Mouse (Mus musculus): ENCODE data around the gene Stxbp3. TPM values are rescaled to one million over a fixed set of nuclear protein-coding genes. Genes with fewer than 3 reads are reported as not detected.

Stxbp3 gene
- polyA plus RNA-seq, 1 experiment, result 0.74 TPM

- TF ChIP-seq GATA1 (IDR thresholded peaks at IDR 0.05; ENCODE audit: low read length), result no peak
- no peak for TF ChIP-seq TAL1 (IDR thresholded peaks at IDR 0.05; ENCODE audit: low read length)
- H3K27me3 ChIP-seq (ENCODE audit: control insufficient read depth), result no peaks in the 10 kb centered on the region
- no peaks in the 10 kb centered on the region for H3K9me3 ChIP-seq (ENCODE audit: control insufficient read depth, low read length)
- peaks cover 72% of the 10 kb centered on the region for H3K36me3 ChIP-seq (ENCODE audit: control insufficient read depth)
- no peak overlapping the region for H3K4me3 ChIP-seq (replicated peaks)
- no peaks in the 10 kb centered on the region for H3K4me1 ChIP-seq (ENCODE audit: control insufficient read depth)
Measured at GRCm38 (mm10) chr3:108794780-108795179, 45.5 kb downstream of the Stxbp3 start.

- Histone ChIP-seq H3K4me1 (ENCODE audit: control insufficient read depth) (no peaks in the 10 kb centered on the region; the same call in 1 of the 2 replicates), H3K27me3 (ENCODE audit: control insufficient read depth) (no peaks in the 10 kb centered on the region), H3K9me3 (ENCODE audit: control insufficient read depth, low read length) (no peaks in the 10 kb centered on the region), H3K4me3 (replicated peaks) (no peak overlapping the region), H3K36me3 (ENCODE audit: control insufficient read depth) (peaks cover 55% of the 10 kb centered on the region)
- no peak for TF ChIP-seq TAL1 (IDR thresholded peaks at IDR 0.05; ENCODE audit: low read length)
- no peak for TF ChIP-seq GATA1 (IDR thresholded peaks at IDR 0.05; ENCODE audit: low read length)
Measured at GRCm38 (mm10) chr3:108792420-108792819, 47.9 kb downstream of the Stxbp3 start.

GRCm38 (mm10) chr3:108791054-108791706 is 49.1 kb downstream of the Stxbp3 start:
- no peaks in the 10 kb centered on the region for H3K9me3 ChIP-seq (ENCODE audit: control insufficient read depth, low read length)
- peaks cover 43% of the 10 kb centered on the region for H3K36me3 ChIP-seq (ENCODE audit: control insufficient read depth)
- TF ChIP-seq TAL1 (IDR thresholded peaks at IDR 0.05; ENCODE audit: low read length), result no peak
- TF ChIP-seq GATA1 (IDR thresholded peaks at IDR 0.05; ENCODE audit: low read length), result no peak
- H3K27me3 ChIP-seq (ENCODE audit: control insufficient read depth), result no peaks in the 10 kb centered on the region
- H3K4me1 ChIP-seq (ENCODE audit: control insufficient read depth), result no peaks in the 10 kb centered on the region; the same call in 1 of the 2 replicates
- H3K4me3 ChIP-seq (replicated peaks), result no peak overlapping the region

GRCm38 (mm10) chr3:108790499-108790898 is 49.8 kb downstream of the Stxbp3 start:
- TF ChIP-seq TAL1 (IDR thresholded peaks at IDR 0.05; ENCODE audit: low read length) (no peak), GATA1 (IDR thresholded peaks at IDR 0.05; ENCODE audit: low read length) (no peak)
- H3K9me3 ChIP-seq (ENCODE audit: control insufficient read depth, low read length), result no peaks in the 10 kb centered on the region
- peaks cover 37% of the 10 kb centered on the region for H3K36me3 ChIP-seq (ENCODE audit: control insufficient read depth)
- H3K27me3 ChIP-seq (ENCODE audit: control insufficient read depth), result no peaks in the 10 kb centered on the region
- no peaks in the 10 kb centered on the region; the same call in 1 of the 2 replicates for H3K4me1 ChIP-seq (ENCODE audit: control insufficient read depth)
- H3K4me3 ChIP-seq (replicated peaks), result no peak overlapping the region

GRCm38 (mm10) chr3:108789299-108789698 is 51.0 kb downstream of the Stxbp3 start:
- no peak for TF ChIP-seq GATA1 (IDR thresholded peaks at IDR 0.05; ENCODE audit: low read length)
- TF ChIP-seq TAL1 (IDR thresholded peaks at IDR 0.05; ENCODE audit: low read length), result no peak
- Histone ChIP-seq H3K4me1 (ENCODE audit: control insufficient read depth) (no peaks in the 10 kb centered on the region; the same call in 1 of the 2 replicates), H3K4me3 (replicated peaks) (no peak overlapping the region), H3K36me3 (ENCODE audit: control insufficient read depth) (peaks cover 29% of the 10 kb centered on the region), H3K27me3 (ENCODE audit: control insufficient read depth) (no peaks in the 10 kb centered on the region), H3K9me3 (ENCODE audit: control insufficient read depth, low read length) (no peaks in the 10 kb centered on the region)

- no peak for TF ChIP-seq GATA1 (IDR thresholded peaks at IDR 0.05; ENCODE audit: low read length)
- TF ChIP-seq TAL1 (IDR thresholded peaks at IDR 0.05; ENCODE audit: low read length), result no peak
- H3K9me3 ChIP-seq (ENCODE audit: control insufficient read depth, low read length), result no peaks in the 10 kb centered on the region
- no peak overlapping the region for H3K4me3 ChIP-seq (replicated peaks)
- peaks cover 20% of the 10 kb centered on the region for H3K36me3 ChIP-seq (ENCODE audit: control insufficient read depth)
- no peaks in the 10 kb centered on the region; the same call in 1 of the 2 replicates for H3K4me1 ChIP-seq (ENCODE audit: control insufficient read depth)
- H3K27me3 ChIP-seq (ENCODE audit: control insufficient read depth), result no peaks in the 10 kb centered on the region
Measured at GRCm38 (mm10) chr3:108788455-108788794, 51.9 kb downstream of the Stxbp3 start.

- H3K9me3 ChIP-seq (ENCODE audit: control insufficient read depth, low read length), result no peaks in the 10 kb centered on the region
- H3K4me3 ChIP-seq (replicated peaks), result no peak overlapping the region
- TF ChIP-seq TAL1 (IDR thresholded peaks at IDR 0.05; ENCODE audit: low read length), result no peak
- TF ChIP-seq GATA1 (IDR thresholded peaks at IDR 0.05; ENCODE audit: low read length), result no peak
- no peaks in the 10 kb centered on the region; the same call in 1 of the 2 replicates for H3K4me1 ChIP-seq (ENCODE audit: control insufficient read depth)
- H3K36me3 ChIP-seq (ENCODE audit: control insufficient read depth), result peaks cover 19% of the 10 kb centered on the region
- H3K27me3 ChIP-seq (ENCODE audit: control insufficient read depth), result no peaks in the 10 kb centered on the region
Measured at GRCm38 (mm10) chr3:108787754-108788454, 52.4 kb downstream of the Stxbp3 start.

- TF ChIP-seq GATA1 (IDR thresholded peaks at IDR 0.05; ENCODE audit: low read length), result no peak
- TF ChIP-seq TAL1 (IDR thresholded peaks at IDR 0.05; ENCODE audit: low read length), result no peak
- Histone ChIP-seq H3K9me3 (ENCODE audit: control insufficient read depth, low read length) (no peaks in the 10 kb centered on the region), H3K4me3 (replicated peaks) (no peak overlapping the region), H3K27me3 (ENCODE audit: control insufficient read depth) (no peaks in the 10 kb centered on the region), H3K36me3 (ENCODE audit: control insufficient read depth) (peaks cover 8% of the 10 kb centered on the region; the same call in 1 of the 2 replicates), H3K4me1 (ENCODE audit: control insufficient read depth) (no peaks in the 10 kb centered on the region; the same call in 1 of the 2 replicates)
Measured at GRCm38 (mm10) chr3:108786520-108786919, 53.8 kb downstream of the Stxbp3 start.

- H3K4me3 ChIP-seq (replicated peaks), result no peak overlapping the region
- H3K27me3 ChIP-seq (ENCODE audit: control insufficient read depth), result no peaks in the 10 kb centered on the region
- TF ChIP-seq GATA1 (IDR thresholded peaks at IDR 0.05; ENCODE audit: low read length) (no peak), TAL1 (IDR thresholded peaks at IDR 0.05; ENCODE audit: low read length) (no peak)
- H3K9me3 ChIP-seq (ENCODE audit: control insufficient read depth, low read length), result no peaks in the 10 kb centered on the region
- no peaks in the 10 kb centered on the region for H3K36me3 ChIP-seq (ENCODE audit: control insufficient read depth)
- H3K4me1 ChIP-seq (ENCODE audit: control insufficient read depth), result no peaks in the 10 kb centered on the region; the same call in 1 of the 2 replicates
Measured at GRCm38 (mm10) chr3:108782364-108782895, 57.9 kb downstream of the Stxbp3 start.

All from erythroblast, embryonic 14.5 days (primary cell).